Mouse (Mus musculus) lung, postnatal 10 days (tissue): ENCODE data around the gene Nck2.

Source experiments
- DNase-seq: peaks from one replicate; pipeline ENCODE4 v3.0.0; 2021

Nck2 gene

GRCm38 (mm10) chr1:43470421-43471179, 26.2 kb downstream of the Nck2 start:
- no peak for DNase-seq

GRCm38 (mm10) chr1:43471180-43472045, 27.0 kb downstream of the Nck2 start:
- no peak for DNase-seq

- DNase-seq: peak; percentile 38
Measured at GRCm38 (mm10) chr1:43472046-43472649, 27.8 kb downstream of the Nck2 start.

- no peak for DNase-seq
Measured at GRCm38 (mm10) chr1:43473734-43474534, 29.6 kb downstream of the Nck2 start.

GRCm38 (mm10) chr1:43474535-43475409, 30.4 kb downstream of the Nck2 start:
- peak; percentile 43 for DNase-seq

GRCm38 (mm10) chr1:43477954-43478353, 33.6 kb downstream of the Nck2 start:
- DNase-seq: no peak

- DNase-seq: no peak
Measured at GRCm38 (mm10) chr1:43485204-43485603, 40.8 kb downstream of the Nck2 start.

- DNase-seq: no peak
Measured at GRCm38 (mm10) chr1:43486500-43486899, 42.1 kb downstream of the Nck2 start.

GRCm38 (mm10) chr1:43486956-43487722, 42.8 kb downstream of the Nck2 start:
- DNase-seq: no peak

- DNase-seq: no peak
Measured at GRCm38 (mm10) chr1:43489311-43489710, 44.9 kb downstream of the Nck2 start.

GRCm38 (mm10) chr1:43491506-43492269, 47.3 kb downstream of the Nck2 start:
- no peak for DNase-seq

- DNase-seq: no peak
Measured at GRCm38 (mm10) chr1:43492803-43493437, 48.5 kb downstream of the Nck2 start.

- DNase-seq: no peak
Measured at GRCm38 (mm10) chr1:43496051-43496450, 51.7 kb downstream of the Nck2 start.

- DNase-seq: no peak
Measured at GRCm38 (mm10) chr1:43496993-43497392, 52.6 kb downstream of the Nck2 start.

- DNase-seq: no peak
Measured at GRCm38 (mm10) chr1:43497951-43498350, 53.6 kb downstream of the Nck2 start.

- DNase-seq: no peak
Measured at GRCm38 (mm10) chr1:43500121-43500520, 55.7 kb downstream of the Nck2 start.

- peak; percentile 5 for DNase-seq
Measured at GRCm38 (mm10) chr1:43501143-43501919, 57.0 kb downstream of the Nck2 start.

GRCm38 (mm10) chr1:43501920-43502791, 57.8 kb downstream of the Nck2 start:
- no peak for DNase-seq
